Mouse (Mus musculus) liver, embryonic 13.5 days (tissue): ENCODE measurements around the gene Arl15. TPM values are rescaled to one million over a fixed set of nuclear protein-coding genes. Genes with fewer than 3 reads are reported as not detected.

Source experiments
- ATAC-seq: fragments of 200-750 bp; cut with Nextera tagmentation; 2 replicates; pipeline ENCODE4 v1.8.0; 2017; ENCODE audit warnings: low read depth, mild to moderate bottlenecking, moderate number of reproducible peaks, moderate library complexity
- DNase-seq: peaks from one replicate; pipeline ENCODE4 v3.0.0; 2022
- H3K27ac ChIP-seq: fragments of 300-500 bp; sonication (generic); 2 replicates; pipeline ENCODE4 v1.5.1; 2015; ENCODE audit warnings: moderate library complexity, mild to moderate bottlenecking, inconsistent platforms
- H3K27me3 ChIP-seq: fragments of 300-500 bp; sonication (generic); 2 replicates; pipeline ENCODE4 v1.6.1; 2015; ENCODE audit warnings: mild to moderate bottlenecking, inconsistent platforms
- H3K36me3 ChIP-seq: fragments of 300-500 bp; sonication (generic); 2 replicates; pipeline ENCODE4 v1.6.1; 2015; ENCODE audit warnings: mild to moderate bottlenecking, inconsistent platforms
- H3K4me1 ChIP-seq: fragments of 300-500 bp; sonication (generic); replicated peaks from 2 replicates; pipeline ENCODE4 v1.6.1; 2015; ENCODE audit warnings: inconsistent platforms
- H3K4me2 ChIP-seq: fragments of 300-500 bp; sonication (generic); 2 replicates; pipeline ENCODE4 v1.6.1; 2015; ENCODE audit warnings: inconsistent platforms, mild to moderate bottlenecking, moderate library complexity
- H3K4me3 ChIP-seq: fragments of 300-500 bp; sonication (generic); replicated peaks from 2 replicates; pipeline ENCODE4 v1.5.1; 2015; ENCODE audit warnings: mild to moderate bottlenecking, inconsistent platforms
- H3K9ac ChIP-seq: fragments of 300-500 bp; sonication (generic); 2 replicates; pipeline ENCODE4 v1.6.1; 2015; ENCODE audit warnings: mild to moderate bottlenecking, inconsistent platforms
- H3K9me3 ChIP-seq: fragments of 300-500 bp; sonication (generic); replicated peaks from 2 replicates; pipeline ENCODE4 v1.6.1; 2016; ENCODE audit warnings: inconsistent platforms
- WGBS: fragments of 180-500 bp; shearing (Covaris S2); methylation state at CpG from one replicate; pipeline ENCODE4 v1.1.7; 2015; ENCODE audit not compliant: insufficient replicate concordance; 5-methylcytosine and 5-hydroxymethylcytosine counted together
- polyA plus RNA-seq: library from polyadenylated mRNA; unstranded; fragments of >200 nt; fragmentation: Nextera tagmentation; extraction: Ambion mirVana; gene quantifications from 2 replicates; pipeline ENCODE4 v1.2.1, GENCODE M21; 2015

Gene Arl15
- polyA plus RNA-seq, 1 experiment from 2014 or later, result 2.5 TPM

GRCm38 (mm10) chr13:114048688-114049087, 254.4 kb downstream of the Arl15 start:
- ATAC-seq (no peak), DNase-seq (no peak)
- no peaks in the 10 kb centered on the region for H3K27me3 ChIP-seq
- H3K9me3 ChIP-seq, result no peaks in the 10 kb centered on the region
- no peak overlapping the region for H3K27ac ChIP-seq
- no peak overlapping the region for H3K9ac ChIP-seq
- H3K4me2 ChIP-seq, result no peak overlapping the region
- H3K4me3 ChIP-seq, result no peak overlapping the region
- no peaks in the 10 kb centered on the region for H3K36me3 ChIP-seq
- WGBS, result 49% methylated on average over 3 of the region's 3 CpGs
- H3K4me1 ChIP-seq, result no peaks in the 10 kb centered on the region

GRCm38 (mm10) chr13:114051151-114051850, 257.0 kb downstream of the Arl15 start:
- no peak overlapping the region for H3K27ac ChIP-seq
- DNase-seq (no peak), ATAC-seq (no peak)
- WGBS, result 66% methylated on average over 9 of the region's 9 CpGs
- H3K4me2 ChIP-seq, result no peak overlapping the region
- no peaks in the 10 kb centered on the region for H3K9me3 ChIP-seq
- no peaks in the 10 kb centered on the region for H3K27me3 ChIP-seq
- no peak overlapping the region for H3K9ac ChIP-seq
- H3K36me3 ChIP-seq, result no peaks in the 10 kb centered on the region
- H3K4me1 ChIP-seq, result no peaks in the 10 kb centered on the region
- no peak overlapping the region for H3K4me3 ChIP-seq

GRCm38 (mm10) chr13:114052426-114053205, 258.3 kb downstream of the Arl15 start:
- H3K4me1 ChIP-seq, result no peaks in the 10 kb centered on the region
- no peak overlapping the region for H3K4me3 ChIP-seq
- no peaks in the 10 kb centered on the region for H3K27me3 ChIP-seq
- H3K27ac ChIP-seq, result no peak overlapping the region
- WGBS, result 73% methylated on average over 15 of the region's 15 CpGs
- ATAC-seq (no peak), DNase-seq (no peak)
- no peak overlapping the region for H3K4me2 ChIP-seq
- H3K9me3 ChIP-seq, result no peaks in the 10 kb centered on the region
- no peak overlapping the region for H3K9ac ChIP-seq
- no peaks in the 10 kb centered on the region for H3K36me3 ChIP-seq

- Histone ChIP-seq H3K36me3 (no peaks in the 10 kb centered on the region), H3K4me1 (no peaks in the 10 kb centered on the region), H3K9ac (no peak overlapping the region), H3K4me2 (no peak overlapping the region), H3K4me3 (no peak overlapping the region), H3K9me3 (no peaks in the 10 kb centered on the region), H3K27me3 (no peaks in the 10 kb centered on the region), H3K27ac (no peak overlapping the region)
- no peak for ATAC-seq
- WGBS, result 89% methylated on average over 2 of the region's 2 CpGs
- DNase-seq, result no peak
These were observed 259.0 kb downstream of the Arl15 start for GRCm38 (mm10) chr13:114053261-114053660.

- ATAC-seq (no peak), DNase-seq (no peak)
- no peak overlapping the region for H3K4me3 ChIP-seq
- no peak overlapping the region for H3K9ac ChIP-seq
- H3K27ac ChIP-seq, result no peak overlapping the region
- H3K36me3 ChIP-seq, result no peaks in the 10 kb centered on the region
- H3K27me3 ChIP-seq, result no peaks in the 10 kb centered on the region
- WGBS, result 80% methylated on average over 9 of the region's 9 CpGs
- H3K4me2 ChIP-seq, result no peak overlapping the region
- no peaks in the 10 kb centered on the region for H3K9me3 ChIP-seq
- 0 out of 2 replicates have a peak, but pooled peaks cover 4% of the 10 kb centered on the region for H3K4me1 ChIP-seq
These were observed 261.4 kb downstream of the Arl15 start for GRCm38 (mm10) chr13:114055686-114056085.

GRCm38 (mm10) chr13:114060258-114060657, 266.0 kb downstream of the Arl15 start:
- Histone ChIP-seq H3K9ac (no peak overlapping the region), H3K36me3 (no peaks in the 10 kb centered on the region), H3K4me3 (no peak overlapping the region), H3K9me3 (no peaks in the 10 kb centered on the region), H3K4me2 (no peak overlapping the region), H3K27ac (no peak overlapping the region), H3K4me1 (0 out of 2 replicates have a peak, but pooled peaks cover 4% of the 10 kb centered on the region), H3K27me3 (no peaks in the 10 kb centered on the region)
- DNase-seq, result no peak
- WGBS, result 68% methylated on average over 6 of the region's 6 CpGs
- peak; percentile 54; the same call in 1 of the 2 replicates for ATAC-seq

- H3K4me2 ChIP-seq, result no peak overlapping the region
- no peak for ATAC-seq
- H3K27ac ChIP-seq, result no peak overlapping the region
- no peak for DNase-seq
- H3K9me3 ChIP-seq, result no peaks in the 10 kb centered on the region
- H3K4me1 ChIP-seq, result 0 out of 2 replicates have a peak, but pooled peaks cover 4% of the 10 kb centered on the region
- H3K36me3 ChIP-seq, result no peaks in the 10 kb centered on the region
- H3K9ac ChIP-seq, result no peak overlapping the region
- 83% methylated on average over 7 of the region's 7 CpGs for WGBS
- no peaks in the 10 kb centered on the region for H3K27me3 ChIP-seq
- no peak overlapping the region for H3K4me3 ChIP-seq
These were observed 266.9 kb downstream of the Arl15 start for GRCm38 (mm10) chr13:114061234-114061633.

GRCm38 (mm10) chr13:114064069-114064468, 269.8 kb downstream of the Arl15 start:
- Histone ChIP-seq H3K27ac (no peak overlapping the region), H3K9ac (no peak overlapping the region), H3K4me1 (0 out of 2 replicates have a peak, but pooled peaks cover 2% of the 10 kb centered on the region), H3K4me2 (no peak overlapping the region), H3K27me3 (no peaks in the 10 kb centered on the region), H3K36me3 (no peaks in the 10 kb centered on the region), H3K4me3 (no peak overlapping the region), H3K9me3 (no peaks in the 10 kb centered on the region)
- DNase-seq (no peak), ATAC-seq (no peak)
- 83% methylated on average over 9 of the region's 9 CpGs for WGBS

GRCm38 (mm10) chr13:114065012-114065411, 270.7 kb downstream of the Arl15 start:
- peak; percentile 54 for ATAC-seq
- Histone ChIP-seq H3K27ac (peak overlapping the region; percentile 59; the same call in 1 of the 2 replicates), H3K4me3 (no peak overlapping the region), H3K9me3 (no peaks in the 10 kb centered on the region), H3K4me1 (no peaks in the 10 kb centered on the region), H3K36me3 (no peaks in the 10 kb centered on the region), H3K4me2 (no peak overlapping the region), H3K27me3 (no peaks in the 10 kb centered on the region), H3K9ac (no peak overlapping the region)
- DNase-seq, result no peak
- WGBS, result 59% methylated on average over 6 of the region's 6 CpGs

GRCm38 (mm10) chr13:114068421-114068820, 274.1 kb downstream of the Arl15 start:
- Histone ChIP-seq H3K9ac (no peak overlapping the region), H3K27ac (no peak overlapping the region), H3K4me2 (no peak overlapping the region), H3K4me1 (no peaks in the 10 kb centered on the region), H3K9me3 (no peaks in the 10 kb centered on the region), H3K36me3 (no peaks in the 10 kb centered on the region), H3K27me3 (no peaks in the 10 kb centered on the region), H3K4me3 (no peak overlapping the region)
- ATAC-seq, result no peak
- DNase-seq, result no peak
- 83% methylated on average over 5 of the region's 5 CpGs for WGBS

- Histone ChIP-seq H3K4me2 (no peak overlapping the region), H3K27ac (no peak overlapping the region), H3K27me3 (no peaks in the 10 kb centered on the region), H3K4me1 (no peaks in the 10 kb centered on the region), H3K9me3 (no peaks in the 10 kb centered on the region), H3K36me3 (no peaks in the 10 kb centered on the region), H3K9ac (no peak overlapping the region), H3K4me3 (no peak overlapping the region)
- 71% methylated on average over 7 of the region's 7 CpGs for WGBS
- no peak for DNase-seq
- no peak for ATAC-seq
These were observed 277.1 kb downstream of the Arl15 start for GRCm38 (mm10) chr13:114071439-114071838.
